Mouse (Mus musculus): ENCODE measurements around the gene Hps5. TPM values are rescaled to one million over a fixed set of nuclear protein-coding genes. Genes with fewer than 3 reads are reported as not detected.
"Not testable (repeated sequence)": the region's sequence is repeated elsewhere in the genome, so short reads cannot be mapped to it uniquely, and the experiment has no call there.

Gene Hps5
- total RNA-seq (2015; ENCODE audit: low replicate concordance), result 7.2 and 9.2 TPM in 2 replicates
- 19.8 and 29.9 TPM in 2 replicates for total RNA-seq (2017; ENCODE audit: low replicate concordance)

DNA sequence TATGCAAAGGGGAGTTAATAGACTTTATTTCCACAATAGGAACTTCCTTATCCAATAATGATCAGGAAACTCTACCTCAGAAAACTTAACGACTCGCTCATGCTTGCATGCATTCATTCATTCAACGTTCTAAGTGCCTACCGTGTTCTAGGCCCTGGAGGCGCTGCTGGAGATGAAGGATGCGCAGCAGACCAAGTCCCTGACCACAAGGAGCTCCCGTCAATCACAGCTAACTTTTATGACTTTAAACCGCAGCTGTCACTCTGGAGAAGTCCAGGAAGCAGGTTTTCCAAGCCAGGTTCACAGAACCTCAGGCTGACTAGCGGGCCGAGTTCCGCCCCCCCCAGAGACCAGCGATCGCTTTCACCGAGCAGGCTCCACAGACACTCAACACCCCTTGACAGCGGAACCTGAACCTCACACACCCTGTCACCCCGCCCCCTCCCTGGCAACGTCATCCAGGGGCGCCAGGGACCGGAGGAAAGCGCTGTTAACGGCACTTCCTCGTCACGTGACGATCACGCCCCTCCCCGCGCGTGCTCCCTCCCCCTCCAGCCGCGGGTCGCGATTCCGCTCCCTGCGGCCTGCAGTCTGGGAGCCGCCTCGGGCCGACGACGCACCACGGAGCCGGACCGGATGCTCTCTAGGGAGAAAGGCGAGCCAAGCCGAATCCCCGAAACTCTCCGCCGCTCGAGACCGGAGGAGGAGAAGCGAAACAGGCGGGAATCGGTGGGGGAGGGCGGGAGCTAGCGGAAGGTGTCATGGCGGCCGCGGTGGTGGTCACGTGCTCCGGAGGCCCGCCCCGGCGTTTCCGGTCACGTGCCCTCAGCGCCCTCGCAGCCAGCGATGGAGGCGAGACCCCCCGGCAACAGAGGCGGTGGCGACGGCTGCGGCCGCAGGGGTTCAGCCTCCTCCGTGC is at the start of gene Hps5, which contains the start of gene Gtf2h1:
TSS of gene Hps5 (minus strand) at position 778 of the 919 bp plus-strand sequence.
TSS of gene Gtf2h1 (plus strand) at position 817 of the 919 bp plus-strand sequence.
- peak; percentile 97 for ATAC-seq (replicated peaks; ENCODE audit: low FRiP score, poor library complexity, severe bottlenecking)

DNA sequence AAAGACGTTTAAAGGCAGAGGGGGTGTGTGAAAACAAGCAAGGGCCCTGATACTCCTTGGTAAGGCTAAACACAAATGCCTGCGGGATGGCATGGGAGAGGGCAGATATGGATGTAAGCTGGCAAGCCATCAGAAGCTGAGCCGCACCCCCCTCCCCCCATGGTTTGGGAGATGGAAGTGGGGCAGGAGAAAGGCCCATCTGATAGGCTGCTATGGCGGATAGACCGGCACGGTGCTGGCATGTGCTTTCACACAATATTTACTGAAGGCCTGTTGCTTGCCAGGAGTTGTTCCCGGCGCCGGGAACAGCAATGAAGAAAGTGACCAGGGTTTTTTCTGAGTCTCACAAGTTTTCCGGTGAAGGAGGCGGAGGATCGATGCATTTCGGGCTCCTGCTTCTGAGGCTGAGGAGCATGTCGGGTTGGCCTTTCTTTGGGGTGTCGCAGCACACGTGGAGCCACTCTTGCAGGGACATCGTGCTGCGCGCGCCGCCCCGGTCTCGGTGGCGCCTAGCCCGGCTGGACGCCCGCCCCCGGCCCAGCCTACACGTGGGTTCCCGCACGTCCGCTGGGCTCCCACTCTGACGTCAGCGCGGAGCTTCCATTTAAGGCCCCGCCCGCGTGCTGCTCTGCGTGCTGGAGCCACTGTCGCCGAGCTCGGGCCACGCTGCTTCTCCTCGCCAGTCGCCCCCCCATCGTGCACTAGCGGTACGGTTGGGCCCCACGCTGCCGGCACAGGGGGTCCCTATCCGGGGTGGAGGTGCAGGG is 49.5 kb upstream of the Hps5 start:
- peak; percentile 71 for ATAC-seq (replicated peaks; ENCODE audit: low FRiP score, poor library complexity, severe bottlenecking)

- ATAC-seq (replicated peaks; ENCODE audit: low FRiP score, poor library complexity, severe bottlenecking), result no peak
These were observed 47.7 kb upstream of the Hps5 start for GRCm38 (mm10) chr7:46843576-46843975.

DNA sequence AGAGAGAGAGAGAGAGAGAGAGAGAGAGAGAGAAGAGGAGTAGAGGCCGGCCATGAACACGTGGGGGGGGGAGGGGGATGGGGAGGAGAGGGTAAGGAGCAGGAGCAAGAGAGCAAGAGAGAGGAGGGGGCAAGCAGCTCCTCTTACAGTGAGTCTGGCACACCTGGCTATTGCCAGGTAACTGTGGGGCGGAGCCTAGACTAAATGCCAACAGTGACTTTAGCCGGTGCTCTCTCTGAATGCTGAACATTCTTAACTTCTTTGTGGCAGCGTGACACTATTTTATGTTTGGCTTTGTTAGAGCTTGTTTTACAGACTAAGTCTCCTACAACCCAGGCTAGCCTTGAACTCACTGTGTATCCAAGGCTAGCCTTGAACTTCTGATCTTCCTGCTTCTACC is 46.4 kb upstream of the Hps5 start:
- no peak for ATAC-seq (replicated peaks; ENCODE audit: low FRiP score, poor library complexity, severe bottlenecking)

DNA sequence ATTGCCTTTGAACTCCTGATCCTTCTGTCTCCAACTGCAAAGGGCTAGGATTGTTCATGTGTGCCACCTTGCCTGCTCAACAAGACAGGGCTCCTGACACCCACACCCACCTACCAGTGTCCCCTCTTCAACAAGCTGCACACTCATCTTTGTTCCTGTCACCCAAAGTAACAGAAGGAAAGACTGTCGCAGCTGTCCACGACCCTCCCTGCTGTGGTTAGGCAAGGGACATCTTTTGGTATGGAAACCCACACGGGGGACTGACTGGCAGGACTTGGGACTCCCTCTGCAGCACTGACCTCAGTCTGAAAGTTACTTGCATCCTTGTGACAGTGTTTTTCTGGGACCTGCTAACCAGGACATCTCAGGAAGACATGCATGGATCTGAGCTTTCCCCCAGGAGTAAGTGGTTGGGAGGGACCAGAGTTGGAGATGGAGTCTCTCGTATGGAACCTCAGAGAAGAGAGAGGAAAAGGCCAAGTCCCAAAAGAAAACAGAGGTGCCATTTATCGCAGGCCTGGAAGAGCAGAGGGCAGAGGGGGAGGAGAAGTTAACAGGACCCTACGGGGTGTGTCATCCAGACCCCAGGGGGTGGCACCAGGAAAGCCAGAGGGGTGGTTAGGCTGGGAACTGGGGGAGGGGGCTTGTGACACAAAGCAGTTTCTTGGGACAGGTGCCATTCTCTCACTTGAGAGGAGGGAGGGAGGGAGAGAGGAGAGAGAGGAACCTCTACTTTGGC is 45.1 kb upstream of the Hps5 start, which contains the start of gene Ldha:
TSS of gene Ldha (plus strand) at position 689 of the 739 bp plus-strand sequence.
- no peak for ATAC-seq (replicated peaks; ENCODE audit: low FRiP score, poor library complexity, severe bottlenecking)

DNA sequence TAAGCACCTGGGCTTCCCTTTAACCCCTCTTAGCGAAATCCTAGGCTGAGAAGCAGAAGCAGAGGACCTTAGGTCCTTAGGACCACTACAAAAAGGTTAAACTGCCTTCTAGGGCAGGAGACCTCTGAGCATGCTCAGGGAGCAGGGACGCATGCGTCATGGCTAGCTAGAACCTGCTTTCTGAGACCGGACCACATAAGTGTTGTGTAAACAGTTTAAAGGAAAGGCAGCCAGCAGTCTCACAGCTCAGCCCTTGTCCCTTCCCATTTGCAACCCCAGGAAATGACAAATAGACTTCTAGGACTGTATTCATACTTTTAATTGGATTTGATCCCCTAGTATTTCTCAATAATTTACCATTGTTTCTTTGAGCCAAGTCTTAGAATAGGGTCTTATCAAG is 44.5 kb upstream of the Hps5 start:
- ATAC-seq (replicated peaks; ENCODE audit: low FRiP score, poor library complexity, severe bottlenecking), result no peak

- ATAC-seq (replicated peaks; ENCODE audit: low FRiP score, poor library complexity, severe bottlenecking), result no peak
These were observed 44.0 kb upstream of the Hps5 start for GRCm38 (mm10) chr7:46839861-46840260.

DNA sequence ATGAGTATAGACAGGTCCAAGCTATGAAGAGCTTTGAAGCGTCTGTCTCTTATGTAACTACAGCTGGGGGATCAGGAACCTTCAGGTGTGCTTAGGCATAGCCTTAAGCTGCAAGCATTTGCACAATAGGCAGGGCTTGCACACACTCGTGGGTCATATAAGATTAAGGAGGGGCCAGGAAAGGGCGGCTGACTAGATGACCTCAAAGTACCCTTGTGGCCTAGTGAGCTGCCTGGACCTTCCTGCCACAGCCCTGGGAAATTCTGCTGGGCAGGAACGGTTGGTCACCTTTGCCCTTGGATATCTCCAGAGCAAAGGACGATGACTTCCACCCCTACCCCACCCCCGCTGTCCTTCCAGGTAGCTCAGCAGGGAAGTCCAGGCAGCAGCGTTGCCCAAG is 43.6 kb upstream of the Hps5 start:
- ATAC-seq (replicated peaks; ENCODE audit: low FRiP score, poor library complexity, severe bottlenecking), result no peak

DNA sequence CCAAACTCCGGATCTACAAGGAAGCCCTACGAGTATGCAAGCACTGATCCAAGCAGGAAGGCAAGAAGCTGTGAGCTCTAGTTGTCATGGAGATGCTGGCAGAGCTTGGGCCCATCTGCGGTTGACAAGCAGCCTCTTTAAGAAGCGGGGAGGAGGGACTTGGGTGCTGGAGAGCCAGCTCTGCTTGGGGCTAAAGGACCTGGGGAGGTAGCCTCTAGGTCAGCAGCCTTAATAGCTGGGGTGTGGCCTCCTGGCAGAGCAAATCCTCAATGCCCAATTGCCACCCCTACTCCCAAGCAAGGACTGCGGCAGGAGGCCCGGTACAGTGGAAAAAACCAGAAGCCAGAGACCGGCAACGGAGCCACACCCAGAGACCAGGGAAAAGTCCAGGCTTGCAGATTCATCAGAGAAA is 43.0 kb upstream of the Hps5 start:
- no peak for ATAC-seq (replicated peaks; ENCODE audit: low FRiP score, poor library complexity, severe bottlenecking)

- ATAC-seq (replicated peaks; ENCODE audit: low FRiP score, poor library complexity, severe bottlenecking), result no peak
These were observed 42.3 kb upstream of the Hps5 start for GRCm38 (mm10) chr7:46838104-46838671.

- ATAC-seq (replicated peaks; ENCODE audit: low FRiP score, poor library complexity, severe bottlenecking), result no peak
These were observed 41.2 kb upstream of the Hps5 start for GRCm38 (mm10) chr7:46837073-46837472.

- no peak for ATAC-seq (replicated peaks; ENCODE audit: low FRiP score, poor library complexity, severe bottlenecking)
These were observed 40.5 kb upstream of the Hps5 start for GRCm38 (mm10) chr7:46836357-46836756.

- ATAC-seq (replicated peaks; ENCODE audit: low FRiP score, poor library complexity, severe bottlenecking), result no peak
These were observed 39.2 kb upstream of the Hps5 start for GRCm38 (mm10) chr7:46834994-46835610.

GRCm38 (mm10) chr7:46833670-46834255 is 37.9 kb upstream of the Hps5 start:
- ATAC-seq (replicated peaks; ENCODE audit: low FRiP score, poor library complexity, severe bottlenecking), result no peak

DNA sequence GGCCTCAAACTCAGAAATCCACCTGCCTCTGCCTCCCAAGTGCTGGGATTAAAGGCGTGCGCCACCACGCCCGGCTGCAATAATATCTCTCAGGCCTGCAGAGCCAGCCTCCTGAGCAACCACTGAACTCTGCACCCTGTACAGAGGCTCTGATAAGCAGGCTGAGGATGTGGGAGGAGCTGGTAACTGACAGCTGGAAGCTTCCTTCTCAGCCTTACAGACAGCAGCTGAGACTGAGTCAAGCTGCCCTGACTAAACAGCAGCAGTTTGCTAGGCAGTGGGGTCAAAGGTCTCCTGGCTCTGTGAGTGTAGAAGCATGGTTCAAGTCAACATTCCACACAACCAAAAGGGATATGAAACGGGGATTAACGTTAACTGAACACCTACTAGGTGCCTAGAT is 37.4 kb upstream of the Hps5 start:
- ATAC-seq (replicated peaks; ENCODE audit: low FRiP score, poor library complexity, severe bottlenecking), result peak; percentile 62; the same call in 1 of the 2 replicates

GRCm38 (mm10) chr7:46832112-46832810 is 36.4 kb upstream of the Hps5 start:
- ATAC-seq (replicated peaks; ENCODE audit: low FRiP score, poor library complexity, severe bottlenecking), result not testable (repeated sequence)

DNA sequence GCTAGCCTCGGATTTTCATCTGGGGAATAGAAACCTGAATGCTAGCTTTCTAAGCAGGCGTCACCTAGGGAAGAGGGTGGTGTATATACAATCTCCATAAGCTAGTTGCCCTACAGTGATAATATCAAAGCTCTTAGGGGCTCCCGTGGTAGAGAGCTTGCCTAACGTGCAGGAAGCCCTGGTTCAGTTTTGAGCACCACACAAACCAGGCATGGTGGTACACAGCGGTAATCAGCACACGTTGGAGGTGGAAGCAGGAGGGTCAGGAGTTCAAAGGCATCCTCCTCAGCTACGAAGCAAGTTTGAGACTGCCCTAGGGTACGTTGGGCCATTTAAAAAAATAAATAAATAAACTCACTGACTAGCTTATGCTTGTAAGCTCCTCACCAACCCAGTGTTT is 35.8 kb upstream of the Hps5 start:
- no peak for ATAC-seq (replicated peaks; ENCODE audit: low FRiP score, poor library complexity, severe bottlenecking)
